Mouse (Mus musculus) heart, postnatal 36 days (tissue): Measurements from ENCODE around the gene Tab1. TPM values are rescaled to one million over a fixed set of nuclear protein-coding genes. Genes with fewer than 3 reads are reported as not detected.
"Not testable (repeated sequence)": the region's sequence is repeated elsewhere in the genome, so short reads cannot be mapped to it uniquely, and the experiment has no call there.

Experiments used
- DNase-seq, 2 experiments: peaks; one replicate each; pipeline ENCODE4 v3.0.0; 2021 to 2022
- intact Hi-C: fragments of 180-260 bp; cut with DNase I; formaldehyde crosslinking; loops from one replicate; pipeline ENCODE4 v1.15.1; 2025
- total RNA-seq, 2 experiments: library from RNA; stranded (reverse); gene quantifications; 2 replicates each; pipeline ENCODE4 v1.2.3; 2021

The Tab1 gene
- total RNA-seq, 2 experiments from 2014 or later, result 23.4 to 23.8 TPM

GRCm38 (mm10) chr15:80101503-80101902 is 31.4 kb upstream of the Tab1 start:
- intact Hi-C loops, result no loop called here

GRCm38 (mm10) chr15:80102495-80102894 is 30.4 kb upstream of the Tab1 start:
- intact Hi-C loops, result no loop called here
- DNase-seq, result no peak

More at GRCm38 (mm10) chr15:80101503-80101902, 31.4 kb upstream of the Tab1 start:
- no peak for DNase-seq

- no peak for DNase-seq
- intact Hi-C loops, result no loop called here
These were observed 27.2 kb upstream of the Tab1 start for GRCm38 (mm10) chr15:80105490-80106410.

GRCm38 (mm10) chr15:80107143-80107542 is 25.8 kb upstream of the Tab1 start:
- DNase-seq, result no peak
- intact Hi-C loops, result no loop called here

DNA sequence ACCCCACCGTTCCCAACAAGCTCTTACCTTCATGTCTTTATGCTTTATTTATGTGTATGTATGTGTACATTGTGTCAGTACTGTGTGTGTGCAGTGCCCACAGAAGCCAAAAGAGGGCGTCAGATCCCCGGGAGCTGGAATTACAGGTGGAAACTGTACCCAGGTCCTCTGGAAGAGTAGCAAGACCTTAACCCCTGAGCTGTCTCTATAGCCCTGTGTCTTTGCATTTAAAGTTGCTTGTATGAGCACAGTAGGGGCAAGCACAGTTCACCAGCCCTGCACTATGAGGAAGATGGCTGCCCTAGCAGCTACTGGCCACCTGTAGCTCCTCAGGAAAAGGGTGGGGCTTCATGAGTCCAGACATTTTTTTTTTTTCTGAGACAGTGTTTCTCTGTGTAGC is 25.4 kb upstream of the Tab1 start:
- no peak for DNase-seq
- intact Hi-C loops, result no loop called here

GRCm38 (mm10) chr15:80111436-80111835 is 21.5 kb upstream of the Tab1 start:
- intact Hi-C loops, result no loop called here
- DNase-seq, result no peak

GRCm38 (mm10) chr15:80112499-80112898 is 20.4 kb upstream of the Tab1 start:
- intact Hi-C loops, result no loop called here
- DNase-seq, result no peak

DNA sequence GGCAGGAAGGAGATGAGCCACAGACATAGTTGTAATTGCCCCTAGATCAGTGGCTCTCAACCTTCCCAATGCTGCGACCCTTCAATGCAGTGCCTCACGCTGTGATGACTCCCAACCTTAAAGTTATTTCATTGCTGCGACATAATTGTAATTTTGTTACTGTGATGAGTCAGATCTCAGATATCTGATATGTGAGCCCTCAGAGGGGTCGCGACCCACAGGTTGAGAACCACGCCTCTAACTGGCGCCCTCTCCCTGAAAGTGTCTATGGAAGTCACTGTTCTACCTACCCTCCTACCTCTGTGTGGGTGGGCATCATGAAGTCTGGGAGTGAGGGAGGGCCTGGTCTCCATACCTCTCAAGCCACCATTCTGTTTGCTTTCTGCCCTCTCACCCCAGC is 18.5 kb upstream of the Tab1 start:
- intact Hi-C loops, result no loop called here
- no peak for DNase-seq

- intact Hi-C loops, result no loop called here
- no peak for DNase-seq
These were observed 17.7 kb upstream of the Tab1 start for GRCm38 (mm10) chr15:80115256-80115655.

DNA sequence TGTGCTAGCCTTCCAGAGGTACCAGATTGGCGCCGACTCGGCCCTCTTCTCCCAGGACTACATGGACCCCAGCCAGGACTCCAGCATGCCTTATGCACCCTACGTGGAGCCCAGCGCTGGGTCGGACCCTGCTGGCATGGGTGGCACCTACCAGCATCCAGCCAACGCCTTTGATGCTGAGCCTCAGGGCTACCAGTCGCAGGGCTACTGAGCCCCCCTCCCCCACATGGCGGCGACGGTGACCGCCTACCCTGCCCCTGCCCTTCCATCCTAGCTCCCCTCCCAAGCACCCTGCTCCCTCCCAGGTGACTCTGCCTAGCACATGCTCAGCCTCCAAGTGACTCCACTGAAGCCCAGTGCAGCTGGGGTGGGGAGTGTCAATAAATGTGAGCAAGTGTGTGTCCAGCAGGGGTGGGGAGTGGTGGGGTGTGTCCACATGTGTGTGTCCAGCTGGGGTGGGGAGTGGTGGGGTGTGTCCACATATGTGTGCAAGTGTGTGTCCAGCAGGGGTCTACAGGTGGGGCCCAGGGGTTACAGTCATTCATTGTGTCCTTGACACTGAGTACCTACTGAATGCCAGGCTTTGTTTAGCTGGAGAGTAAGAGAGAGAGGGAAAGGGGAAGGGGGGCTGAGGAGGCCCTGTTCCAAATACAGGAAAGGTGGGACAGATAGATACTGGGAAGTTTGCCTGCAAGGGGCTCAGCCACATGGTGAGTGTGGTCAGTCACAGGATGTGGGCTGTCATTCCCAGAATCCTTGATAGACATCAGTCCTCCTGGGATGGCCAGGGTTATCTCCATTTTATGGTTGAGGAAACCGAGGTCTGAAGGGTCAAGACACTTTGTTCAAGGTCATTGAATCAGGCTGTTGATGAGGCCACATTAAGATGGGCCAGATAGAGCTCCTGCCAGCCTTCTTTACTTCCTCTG is 16.8 kb upstream of the Tab1 start:
- DNase-seq, result no peak
- intact Hi-C loops, result no loop called here

GRCm38 (mm10) chr15:80117154-80117553 is 15.8 kb upstream of the Tab1 start:
- no peak for DNase-seq
- intact Hi-C loops, result no loop called here

DNA sequence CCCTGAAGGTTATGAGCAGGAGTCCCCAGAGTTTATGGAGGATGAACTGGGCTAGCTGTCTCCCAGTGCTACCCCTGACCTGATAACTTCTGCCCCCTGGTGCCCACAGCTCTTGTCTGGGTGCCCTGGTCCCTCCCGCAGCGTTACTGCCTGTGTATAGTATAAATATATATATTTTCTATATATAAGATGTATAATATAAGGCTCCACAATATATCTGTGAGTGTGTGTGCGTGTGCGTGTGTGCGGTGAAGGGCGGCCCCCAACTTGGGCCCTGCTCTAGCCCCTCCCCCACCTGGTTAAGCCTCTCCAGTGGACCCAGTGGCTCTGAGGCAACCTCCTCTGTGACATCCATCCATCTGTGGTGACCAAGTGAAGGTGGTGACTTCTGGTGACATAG is 13.9 kb upstream of the Tab1 start:
- intact Hi-C loops, result no loop called here

DNA sequence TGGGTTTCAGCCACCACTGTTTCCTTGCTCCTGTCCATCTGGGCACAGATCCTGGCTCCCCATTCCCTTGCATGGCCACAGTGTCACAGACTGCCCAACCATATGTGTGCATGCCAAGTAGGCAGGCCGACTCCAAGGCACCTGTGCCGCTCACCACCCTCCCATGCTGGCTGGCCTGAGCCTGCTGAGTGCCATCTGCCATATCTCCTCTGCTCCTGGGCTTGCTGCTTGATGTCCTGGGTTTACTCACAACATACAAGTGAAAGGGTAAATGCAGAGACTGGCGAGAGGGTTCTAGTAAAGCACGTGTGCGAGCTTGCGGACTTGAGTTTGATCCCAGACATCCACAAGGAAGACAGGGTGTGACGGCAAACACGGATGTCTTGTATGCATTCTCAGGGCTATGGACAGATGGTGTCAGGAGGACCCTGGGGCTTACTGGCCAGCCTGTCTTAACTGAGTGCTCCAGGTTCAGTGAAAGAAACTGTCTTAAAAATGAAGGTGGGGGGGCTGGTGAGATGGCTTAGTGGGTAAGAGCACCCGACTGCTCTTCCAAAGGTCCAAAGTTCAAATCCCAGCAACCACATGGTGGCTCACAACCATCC is 11.1 kb upstream of the Tab1 start:
- intact Hi-C loops, result no loop called here
- no peak for DNase-seq

More for the DNA sequence above, 13.9 kb upstream of the Tab1 start:
- DNase-seq, result no peak

DNA sequence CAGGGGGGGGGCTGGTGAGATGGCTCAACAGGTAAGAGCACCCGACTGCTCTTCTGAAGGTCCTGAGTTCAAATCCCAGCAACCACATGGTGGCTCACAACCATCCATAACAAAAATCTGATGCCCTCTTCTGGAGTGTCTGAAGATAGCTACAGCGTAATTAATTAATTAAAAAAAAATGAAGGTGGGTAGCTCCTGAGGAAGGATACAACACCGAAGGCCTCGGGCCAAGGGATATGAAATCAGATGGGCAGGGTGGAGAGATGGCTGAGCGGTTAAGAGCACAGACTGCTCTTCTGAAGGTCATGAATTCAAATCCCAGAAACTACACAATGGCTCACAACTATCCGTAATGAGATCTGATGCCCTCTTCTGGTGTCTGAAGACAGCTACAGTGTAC is 10.5 kb upstream of the Tab1 start:
- DNase-seq, intact Hi-C loops: not testable (repeated sequence)

- intact Hi-C loops, result no loop called here
- DNase-seq, result no peak
These were observed 8.3 kb upstream of the Tab1 start for GRCm38 (mm10) chr15:80124651-80125050.

DNA sequence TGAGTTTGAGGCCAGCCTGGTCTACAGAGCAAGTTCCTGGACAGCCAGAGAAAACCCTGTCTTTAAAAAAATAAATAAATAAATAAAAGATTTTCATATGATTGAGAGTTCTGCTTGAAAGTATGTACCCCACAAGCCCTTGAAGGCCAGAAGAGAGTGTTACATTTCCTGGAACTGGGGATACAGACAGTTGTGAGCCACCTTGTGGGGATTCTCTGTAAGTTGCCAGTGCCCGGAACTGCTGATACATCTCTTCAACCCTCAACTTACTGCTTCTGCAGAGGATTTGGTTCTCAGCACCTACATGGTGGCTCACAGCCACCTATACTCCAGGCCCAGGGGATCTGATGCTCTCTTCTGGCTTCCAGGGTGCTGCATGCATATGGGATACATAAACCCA is 5.7 kb upstream of the Tab1 start:
- no peak for DNase-seq

GRCm38 (mm10) chr15:80129982-80130381 is 2.9 kb upstream of the Tab1 start:
- DNase-seq, result no peak
- intact Hi-C loops, result no loop called here

More for the DNA sequence above, 5.7 kb upstream of the Tab1 start:
- intact Hi-C loops, result no loop called here

GRCm38 (mm10) chr15:80130689-80131088 is 2.2 kb upstream of the Tab1 start:
- intact Hi-C loops, result no loop called here
- no peak for DNase-seq

DNA sequence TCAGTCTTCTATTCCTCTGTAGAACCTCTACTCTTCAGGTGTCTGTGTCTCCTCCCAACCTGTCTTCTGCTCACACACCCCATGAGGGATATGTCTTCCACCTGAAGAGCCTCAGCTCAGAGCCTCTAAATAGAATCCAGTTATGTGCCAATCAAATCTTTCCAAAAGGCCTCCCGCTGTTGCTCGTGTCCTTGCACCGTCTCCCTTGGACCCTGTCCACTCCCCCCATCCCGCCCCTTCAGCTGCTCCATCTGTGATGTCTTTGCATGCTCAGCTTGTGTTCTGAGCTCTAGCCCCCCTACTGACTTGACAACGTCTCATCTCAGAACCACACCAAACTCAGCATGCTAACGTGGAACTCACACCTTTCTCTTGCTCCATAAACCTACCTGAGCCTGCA is 1.5 kb upstream of the Tab1 start:
- intact Hi-C loops, result no loop called here

GRCm38 (mm10) chr15:80132452-80132851 is 475 bp upstream of the Tab1 start:
- intact Hi-C loops, result loop anchor here (2.0 kb wide), 1 partner anchor 44 kb away; no protein-coding TSS in a partner anchor
- peak in 1 of 2 experiments; percentile 7 for DNase-seq

More for the DNA sequence above, 1.5 kb upstream of the Tab1 start:
- DNase-seq, result no peak
